Mouse (Mus musculus) CH12.LX (cell line): ENCODE results near the gene Ablim1.

Experiments used
- CTCF ChIP-seq, 2 experiments: IDR thresholded peaks in 1 of 2; conservative IDR thresholded peaks in 1 of 2; 2 replicates each; pipeline ENCODE4 v1.5.1; 2011 to 2012; ENCODE audit warnings: low read depth in 2 of 2, low read length in 2 of 2, improper control_type of control experiment in 1 of 2, inconsistent platforms in 1 of 2, mild to moderate bottlenecking in 1 of 2, moderate library complexity in 1 of 2
- HCFC1 ChIP-seq: IDR thresholded peaks from 2 replicates; pipeline ENCODE4 v1.6.1; 2012; ENCODE audit warnings: low read depth, mild to moderate bottlenecking, inconsistent platforms, low read length, improper control_type of control experiment
- MYC ChIP-seq: IDR thresholded peaks from 2 replicates; pipeline ENCODE4 v1.6.1; 2011; ENCODE audit warnings: low read depth, mild to moderate bottlenecking, improper control_type of control experiment, low read length
- NRF1 ChIP-seq: IDR thresholded peaks from 2 replicates; pipeline ENCODE4 v1.6.1; 2014; ENCODE audit warnings: low read depth, mild to moderate bottlenecking, inconsistent platforms, low read length, improper control_type of control experiment, moderate library complexity
- POLR2AphosphoS2 ChIP-seq: IDR thresholded peaks from 2 replicates; pipeline ENCODE4 v1.6.1; 2011; ENCODE audit warnings: low read depth, low read length, improper control_type of control experiment
- USF1 ChIP-seq: IDR thresholded peaks from 2 replicates; pipeline ENCODE4 v1.6.1; 2014; ENCODE audit warnings: low read depth, mild to moderate bottlenecking, inconsistent platforms, low read length, improper control_type of control experiment
- ZMIZ1 ChIP-seq: IDR thresholded peaks from 2 replicates; pipeline ENCODE4 v1.6.1; 2012; ENCODE audit warnings: low read depth, mild to moderate bottlenecking, inconsistent platforms, low read length, improper control_type of control experiment

GRCm38 (mm10) chr19:57052959-57053358 is 261.8 kb downstream of the Ablim1 start:
- TF ChIP-seq ZMIZ1 = no peak
- TF ChIP-seq NRF1 = no peak
- TF ChIP-seq HCFC1 = no peak
- TF ChIP-seq USF1 = no peak
- TF ChIP-seq CTCF (conservative IDR thresholded peaks at IDR 0.05 in 1 of 2, IDR thresholded peaks at IDR 0.05 in 1 of 2; ENCODE audit: low read depth in 2 of 2, low read length in 2 of 2) = no peak
- TF ChIP-seq POLR2AphosphoS2 = no peak
- no peak for TF ChIP-seq MYC
